Mouse (Mus musculus): ENCODE results near the gene Tldc2. TPM values are rescaled to one million over a fixed set of nuclear protein-coding genes. Genes with fewer than 3 reads are reported as not detected.

Gene Tldc2
- not detected for polyA plus RNA-seq (2014; fragmentation: Illumina TruSeq; extraction: RNeasy Lipid Tissue Mini Kit (QIAGEN cat#74804))

GRCm38 (mm10) chr2:157086796-157087195 lies at the start of gene Tldc2:
Tldc2 (plus strand) TSS chr2:157087055.

GRCm38 (mm10) chr2:157078793-157079700 lies 7.8 kb upstream of the Tldc2 start, which contains the start of gene Soga1:
Soga1 (minus strand) TSS chr2:157079254.

GRCm38 (mm10) chr2:157135014-157135413 lies 48.2 kb downstream of the Tldc2 start, which contains the start of gene Samhd1:
Samhd1 (minus strand) TSS chr2:157135265.

Other genes with a start within 250 kb of the Tldc2 start
- 9.9 TPM for gene Tgif2, start 247.0 kb upstream of the Tldc2 start, polyA plus RNA-seq (2014; fragmentation: Illumina TruSeq; extraction: RNeasy Lipid Tissue Mini Kit (QIAGEN cat#74804))
- 0.94 TPM for gene 4930518I15Rik, start 229.1 kb upstream of the Tldc2 start, polyA plus RNA-seq (2014; fragmentation: Illumina TruSeq; extraction: RNeasy Lipid Tissue Mini Kit (QIAGEN cat#74804))
- gene Rab5if, start 223.9 kb upstream of the Tldc2 start, polyA plus RNA-seq (2014; fragmentation: Illumina TruSeq; extraction: RNeasy Lipid Tissue Mini Kit (QIAGEN cat#74804)) = 113 TPM
- gene Sla2, start 199.9 kb upstream of the Tldc2 start, polyA plus RNA-seq (2014; fragmentation: Illumina TruSeq; extraction: RNeasy Lipid Tissue Mini Kit (QIAGEN cat#74804)) = 0.63 TPM
- gene Ndrg3, start 95.0 kb upstream of the Tldc2 start, polyA plus RNA-seq (2014; fragmentation: Illumina TruSeq; extraction: RNeasy Lipid Tissue Mini Kit (QIAGEN cat#74804)) = 45.0 TPM
- 30.4 TPM for gene Dsn1, start 79.9 kb upstream of the Tldc2 start, polyA plus RNA-seq (2014; fragmentation: Illumina TruSeq; extraction: RNeasy Lipid Tissue Mini Kit (QIAGEN cat#74804))
- gene Soga1, start 7.8 kb upstream of the Tldc2 start, polyA plus RNA-seq (2014; fragmentation: Illumina TruSeq; extraction: RNeasy Lipid Tissue Mini Kit (QIAGEN cat#74804)) = 2.0 TPM
- 142 TPM for gene Samhd1, start 48.2 kb downstream of the Tldc2 start, polyA plus RNA-seq (2014; fragmentation: Illumina TruSeq; extraction: RNeasy Lipid Tissue Mini Kit (QIAGEN cat#74804))
- gene Rbl1, start 117.5 kb downstream of the Tldc2 start, polyA plus RNA-seq (2014; fragmentation: Illumina TruSeq; extraction: RNeasy Lipid Tissue Mini Kit (QIAGEN cat#74804)) = 44.8 TPM
- gene Rpn2, start 192.0 kb downstream of the Tldc2 start, polyA plus RNA-seq (2014; fragmentation: Illumina TruSeq; extraction: RNeasy Lipid Tissue Mini Kit (QIAGEN cat#74804)) = 371 TPM
- 0.31 TPM for gene Mroh8, start 192.5 kb downstream of the Tldc2 start, polyA plus RNA-seq (2014; fragmentation: Illumina TruSeq; extraction: RNeasy Lipid Tissue Mini Kit (QIAGEN cat#74804))

Data from ovary, adult 10 weeks (tissue).